In genomic region chr6:113393951-113394350, GRCm38 (mm10) we compare ENCODE assay signal across 28 mouse cellular contexts. TPM values are rescaled to one million over a fixed set of nuclear protein-coding genes. Genes with fewer than 3 reads are reported as not detected.
"Had no signal": no experiment of that assay in that cellular context is flagged by ENCODE, and none has a peak within 500 bp of the region (broad histone marks: within the 10 kb centered on the region; RNA-seq: fewer than 3 reads in every experiment).

No protein-coding gene starts in this region.

- H3K27ac ChIP-seq: left cerebral cortex, adult 2 months; liver, embryonic 13.5 days; stomach, postnatal 0 days had no signal

- DNase-seq: kidney, adult 18-20 months; kidney, adult 9 months; kidney, postnatal 14 days; kidney, postnatal 4 days; layer of hippocampus, postnatal 36 days; liver, embryonic 13.5 days; lung, adult 2 months; lung, postnatal 14 days; lung, postnatal 4 days; midbrain, embryonic 14.5 days; right cerebral cortex, adult 18-20 months; right cerebral cortex, postnatal 14 days; right cerebral cortex, postnatal 4 days; thymus, adult 18-20 months; thymus, postnatal 14 days; thymus, postnatal 4 days had no signal

- H3K9ac ChIP-seq: liver, embryonic 13.5 days had no signal

- H3K4me2 ChIP-seq: liver, embryonic 13.5 days; midbrain, embryonic 11.5 days had no signal

- H3K9me3 ChIP-seq: liver, embryonic 13.5 days had no signal

- H3K4me3 ChIP-seq: left cerebral cortex, adult 2 months; liver, embryonic 13.5 days had no signal

RNA-seq across cellular contexts. Expression of gene Cidec, which starts 41.6 kb away (rescaled TPM):
- total RNA-seq: layer of hippocampus, adult 8-10 months; layer of hippocampus, postnatal 10 days; layer of hippocampus, postnatal 36 days; left cerebral cortex, adult 2 months; left cerebral cortex, postnatal 10 days; left cerebral cortex, postnatal 36 days; megakaryocyte progenitor cell, adult 5-6 weeks; megakaryocyte-erythroid progenitor cell, adult 5-6 weeks; midbrain, postnatal 0 days had no signal
- polyA plus RNA-seq: kidney, embryonic 16.5 days; midbrain, embryonic 11.5 days; midbrain, embryonic 14.5 days; neural tube, embryonic 14.5 days had no signal
